8 mouse cellular contexts compared by ENCODE assay signal in genomic region chr11:85182617-85183283, GRCm38 (mm10). TPM values are rescaled to one million over a fixed set of nuclear protein-coding genes. Genes with fewer than 3 reads are reported as not detected.
A peak's percentile ranks its signal among the peaks of the same experiment; 100 is the strongest.
DNase-seq lines count a peak whose midpoint lies in the region; ATAC-seq and TF ChIP-seq lines count a peak whose summit lies in the region.

No protein-coding gene starts in this region.

- H3K9ac ChIP-seq in hindbrain, postnatal 0 days (replicated peaks; ENCODE audit: low read length): peak overlapping the region; percentile 52

- peak overlapping the region; percentile 41 for H3K4me3 ChIP-seq in hindbrain, postnatal 0 days (ENCODE audit: low read length)
- peak overlapping the region; percentile 9; the same call in 1 of the 2 replicates for H3K4me3 ChIP-seq in macrophage (ENCODE audit: inconsistent target)

- H3K79me2 ChIP-seq in macrophage (ENCODE audit: inconsistent target): no peaks in the 10 kb centered on the region

- H3K27ac ChIP-seq in hindbrain, postnatal 0 days: peak overlapping the region; percentile 36; the same call in 1 of the 2 replicates
- H3K27ac ChIP-seq in macrophage: no peak overlapping the region

- DNase-seq in WW6 (ENCODE audit: low read depth, low spot score): peak; percentile 87
- DNase-seq in cerebellum, postnatal 36 days: peak; percentile 74 to 75
- peak; percentile 46 for DNase-seq in gastrocnemius, adult 18-20 months (ENCODE audit: low spot score)
- DNase-seq in hindbrain, postnatal 0 days (ENCODE audit: low spot score): peak; percentile 92
- DNase-seq in left cerebral cortex, adult 18-20 months (ENCODE audit: low spot score in 2 of 2): peak; percentile 66 to 68
- peak; percentile 66 for DNase-seq in right cerebral cortex, adult 18-20 months
- DNase-seq in urinary bladder, postnatal 25 days (ENCODE audit: low spot score): peak; percentile 57

- H3K9me3 ChIP-seq in hindbrain, postnatal 0 days (ENCODE audit: low read length): no peaks in the 10 kb centered on the region

- H3K4me1 ChIP-seq in hindbrain, postnatal 0 days (ENCODE audit: insufficient read depth, low read length): no peaks in the 10 kb centered on the region

- peak; percentile 95 for ATAC-seq in hindbrain, postnatal 0 days

- no peaks in the 10 kb centered on the region for H3K36me3 ChIP-seq in hindbrain, postnatal 0 days (ENCODE audit: insufficient read depth, low read length)
- no peaks in the 10 kb centered on the region for H3K36me3 ChIP-seq in macrophage (ENCODE audit: inconsistent target)

- TF ChIP-seq CTCF in hindbrain, postnatal 0 days (IDR thresholded peaks at IDR 0.05; ENCODE audit: low read depth): peak; percentile 93

- WGBS in hindbrain, postnatal 0 days: 7% methylated on average over 20 of the region's 20 CpGs
- WGBS in macrophage (ENCODE audit: missing documents): 9% methylated on average over 19 of the region's 20 CpGs

- no peaks in the 10 kb centered on the region for H3K27me3 ChIP-seq in hindbrain, postnatal 0 days (ENCODE audit: insufficient read depth, low read length)

- H3K4me2 ChIP-seq in hindbrain, postnatal 0 days (ENCODE audit: low read depth, low read length): peak overlapping the region; percentile 61

RNA-seq across cellular contexts. Expression of gene 1700125H20Rik, which starts 12.5 kb away (rescaled TPM):
- not detected for total RNA-seq in gastrocnemius, adult 18-20 months (2021)
- total RNA-seq in hindbrain, postnatal 0 days (2014; rRNA removed): not detected in 2 replicates
- polyA plus RNA-seq in hindbrain, postnatal 0 days (2015; fragmentation: Nextera tagmentation; extraction: Ambion mirVana): 1.2 and 1.9 TPM in 2 replicates
- total RNA-seq in left cerebral cortex, adult 18-20 months (2021): not detected
- total RNA-seq in macrophage (2018; cell fraction: chromatin; rRNA removed): not detected
- total RNA-seq in macrophage (2018; cell fraction: cytosol; rRNA removed): not detected
- not detected for total RNA-seq in macrophage (2018; cell fraction: nucleus; rRNA removed)
- not detected in 3 replicates for polyA plus RNA-seq in macrophage (2018)

RNA-seq across cellular contexts. Expression of gene Usp32, which starts 42.8 kb away (rescaled TPM):
- 10 to 100 TPM; 11.2 to 12.7 TPM for total RNA-seq in gastrocnemius, adult 18-20 months (2021)
- 33.3 and 41.3 TPM in 2 replicates for total RNA-seq in hindbrain, postnatal 0 days (2014; rRNA removed)
- polyA plus RNA-seq in hindbrain, postnatal 0 days (2015; fragmentation: Nextera tagmentation; extraction: Ambion mirVana): 9.9 and 10.0 TPM in 2 replicates
- total RNA-seq in left cerebral cortex, adult 18-20 months (2021): 100 to 1,000 TPM; 116 to 119 TPM
- total RNA-seq in macrophage (2018; cell fraction: chromatin; rRNA removed): 100 to 1,000 TPM in 1 of 26 experiments, 10 to 100 TPM in 25; 38.7 to 113 (median 61.9) TPM
- total RNA-seq in macrophage (2018; cell fraction: cytosol; rRNA removed): 10 to 100 TPM; 20.1 to 29.6 (median 25.5) TPM
- total RNA-seq in macrophage (2018; cell fraction: nucleus; rRNA removed): 10 to 100 TPM; 33.3 to 72.9 (median 45.0) TPM
- polyA plus RNA-seq in macrophage (2018): 10.5 to 20.3 TPM (median 17.3 TPM) in 3 replicates

RNA-seq across cellular contexts. Expression of gene Appbp2, which starts 52.2 kb away (rescaled TPM):
- 10 to 100 TPM in 1 of 2 experiments, 1 to 10 TPM in 1; 7.1 to 10.1 TPM for total RNA-seq in gastrocnemius, adult 18-20 months (2021)
- 54.0 and 54.8 TPM in 2 replicates for total RNA-seq in hindbrain, postnatal 0 days (2014; rRNA removed)
- 44.9 and 45.3 TPM in 2 replicates for polyA plus RNA-seq in hindbrain, postnatal 0 days (2015; fragmentation: Nextera tagmentation; extraction: Ambion mirVana)
- 10 to 100 TPM; 57.0 TPM for total RNA-seq in left cerebral cortex, adult 18-20 months (2021)
- total RNA-seq in macrophage (2018; cell fraction: chromatin; rRNA removed): 10 to 100 TPM; 11.5 to 34.5 (median 20.9) TPM
- 10 to 100 TPM; 18.8 to 27.0 (median 21.5) TPM for total RNA-seq in macrophage (2018; cell fraction: cytosol; rRNA removed)
- 10 to 100 TPM; 15.6 to 38.1 (median 26.5) TPM for total RNA-seq in macrophage (2018; cell fraction: nucleus; rRNA removed)
- polyA plus RNA-seq in macrophage (2018): 13.3 to 20.8 TPM (median 13.8 TPM) in 3 replicates
